Mouse (Mus musculus) stomach, postnatal 0 days (tissue): ENCODE measurements around the gene Me3.

Experiments
- CTCF ChIP-seq: IDR thresholded peaks from 2 replicates; pipeline ENCODE4 v1.5.1; 2016; ENCODE audit warnings: antibody characterized with exemption, low read depth, mild to moderate bottlenecking, moderate library complexity
- EP300 ChIP-seq: optimal IDR thresholded peaks from 2 replicates; pipeline ENCODE3; 2016; ENCODE audit warnings: antibody characterized with exemption

GRCm38 (mm10) chr7:89679139-89679538 lies 46.9 kb downstream of the Me3 start:
- no peak for TF ChIP-seq CTCF
- TF ChIP-seq EP300 = no peak
